Mouse (Mus musculus) myocyte (in vitro differentiated cells): ENCODE results near the gene Zap70.

ENCODE experiments used
- CEBPB ChIP-seq: IDR thresholded peaks from 2 replicates; pipeline ENCODE4 v1.6.1; 2011; ENCODE audit warnings: mild to moderate bottlenecking, moderate library complexity; ENCODE audit not compliant: poor library complexity, insufficient read depth, severe bottlenecking
- MAX ChIP-seq: IDR thresholded peaks from one replicate; pipeline ENCODE4 v1.6.1; 2011; ENCODE audit warnings: low read depth, mild to moderate bottlenecking, control low read depth
- MYOD1 ChIP-seq, 3 experiments: IDR thresholded peaks; one replicate each; pipeline ENCODE4 v1.6.1; 2011; ENCODE audit warnings: control low read depth in 2 of 3, low read depth in 2 of 3, mild to moderate bottlenecking in 2 of 3, moderate library complexity in 1 of 3; ENCODE audit not compliant: insufficient read length in 2 of 3, control insufficient read depth in 1 of 3
- POLR2A ChIP-seq: IDR thresholded peaks from one replicate; pipeline ENCODE4 v1.6.1; 2011; ENCODE audit warnings: low read depth, mild to moderate bottlenecking, control low read depth, moderate library complexity; ENCODE audit not compliant: insufficient read length

DNA sequence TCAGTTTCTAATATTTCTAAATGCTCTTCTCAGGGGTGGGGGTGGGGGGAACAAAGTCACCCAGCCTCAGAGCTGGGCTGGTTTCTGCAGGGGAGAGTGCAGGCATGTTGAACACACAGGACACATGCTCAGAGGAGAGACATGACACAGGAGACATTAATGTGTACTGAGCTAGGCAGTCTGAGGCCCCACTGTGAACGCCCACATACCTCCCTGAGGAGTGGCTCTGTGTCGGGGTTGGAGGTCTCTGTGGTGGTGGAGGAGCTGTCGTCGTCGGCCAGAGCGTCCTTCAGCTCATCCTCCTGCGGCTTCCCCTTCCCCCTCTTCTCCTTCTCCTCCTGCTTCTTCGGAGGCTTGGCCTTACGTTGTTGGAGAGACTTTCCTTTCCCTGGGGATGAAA, 42.7 kb downstream of the Zap70 start:
- no peak for TF ChIP-seq MYOD1 (IDR thresholded peaks at IDR 0.05; ENCODE audit: control insufficient read depth in 1 of 3, insufficient read length in 2 of 3, low read depth in 2 of 3)
- no peak for TF ChIP-seq CEBPB
- no peak for TF ChIP-seq POLR2A
- TF ChIP-seq MAX = no peak
